Mouse (Mus musculus): ENCODE measurements around the gene Leng9. TPM values are rescaled to one million over a fixed set of nuclear protein-coding genes. Genes with fewer than 3 reads are reported as not detected.

Gene Leng9
- total and polyA plus RNA-seq, 2 experiments from 2014 or later = 4.7 to 4.9 TPM

DNA sequence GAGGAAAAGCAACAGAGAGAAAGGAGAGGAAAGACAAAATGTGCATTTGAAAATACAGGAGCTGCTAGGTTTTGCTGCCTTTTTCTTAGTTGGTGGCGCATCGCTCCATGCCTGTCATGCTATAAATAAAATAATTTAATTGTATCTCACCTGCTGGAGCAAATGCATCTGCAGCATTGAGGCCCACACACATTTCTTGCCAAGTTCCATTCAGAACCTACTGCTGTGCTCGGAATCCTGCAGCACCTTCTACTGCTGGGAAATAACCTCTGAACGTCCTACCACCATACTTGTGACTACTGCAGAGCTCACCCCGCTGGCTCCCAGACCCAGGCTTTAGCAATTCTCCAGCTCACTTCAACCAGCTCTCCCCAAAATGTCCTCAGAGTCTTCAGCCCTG, 49.0 kb downstream of the Leng9 start:
- Histone ChIP-seq H3K4me3 (ENCODE audit: low read depth, low read length) (no peak overlapping the region), H3K27me3 (ENCODE audit: insufficient read depth, low read length) (no peaks in the 10 kb centered on the region), H3K9ac (replicated peaks; ENCODE audit: low read length, poor library complexity, severe bottlenecking) (no peak overlapping the region), H3K9me3 (ENCODE audit: low read length) (no peaks in the 10 kb centered on the region), H3K27ac (ENCODE audit: low read depth, low read length) (no peak overlapping the region), H3K4me2 (ENCODE audit: low read depth, low read length, poor library complexity, severe bottlenecking) (no peak overlapping the region), H3K4me1 (ENCODE audit: insufficient read depth, low read length) (no peaks in the 10 kb centered on the region), H3K36me3 (ENCODE audit: insufficient read depth, low read length) (no peaks in the 10 kb centered on the region)
- DNase-seq (ENCODE audit: low spot score) = no peak
- 89% methylated on average over 5 of the region's 5 CpGs for WGBS
- TF ChIP-seq CTCF (IDR thresholded peaks at IDR 0.05) = no peak
- ATAC-seq (ENCODE audit: low FRiP score) = no peak

DNA sequence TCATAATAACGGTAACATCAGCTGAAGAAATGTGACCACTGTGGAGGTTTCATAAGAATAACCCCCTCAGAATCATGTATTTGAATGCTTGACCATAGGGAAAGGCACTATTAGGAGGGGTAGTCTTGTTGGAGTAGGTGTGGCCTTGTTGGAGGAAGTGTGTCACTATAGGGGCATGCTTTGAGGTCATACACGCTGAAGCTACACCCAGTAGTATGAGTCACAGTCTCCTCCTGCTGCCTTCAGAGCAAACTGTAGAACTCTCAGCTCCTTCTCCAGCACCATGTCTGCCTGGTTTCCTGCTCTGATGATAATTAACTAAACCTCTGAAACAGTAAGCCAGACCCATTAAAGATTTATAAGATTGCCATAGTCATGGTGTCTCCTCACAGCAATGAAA, 51.3 kb downstream of the Leng9 start:
- H3K36me3 ChIP-seq (ENCODE audit: insufficient read depth, low read length) = no peaks in the 10 kb centered on the region
- H3K27me3 ChIP-seq (ENCODE audit: insufficient read depth, low read length) = no peaks in the 10 kb centered on the region
- no peak for ATAC-seq (ENCODE audit: low FRiP score)
- TF ChIP-seq CTCF (IDR thresholded peaks at IDR 0.05) = no peak
- 83% methylated on average over 2 of the region's 2 CpGs for WGBS
- no peak for DNase-seq (ENCODE audit: low spot score)
- no peak overlapping the region for H3K4me3 ChIP-seq (ENCODE audit: low read depth, low read length)
- no peak overlapping the region for H3K27ac ChIP-seq (ENCODE audit: low read depth, low read length)
- no peak overlapping the region for H3K4me2 ChIP-seq (ENCODE audit: low read depth, low read length, poor library complexity, severe bottlenecking)
- H3K9me3 ChIP-seq (ENCODE audit: low read length) = no peaks in the 10 kb centered on the region
- H3K4me1 ChIP-seq (ENCODE audit: insufficient read depth, low read length) = no peaks in the 10 kb centered on the region
- no peak overlapping the region for H3K9ac ChIP-seq (replicated peaks; ENCODE audit: low read length, poor library complexity, severe bottlenecking)

GRCm38 (mm10) chr7:4098301-4098700, 51.9 kb downstream of the Leng9 start:
- DNase-seq (ENCODE audit: low spot score) (no peak), ATAC-seq (ENCODE audit: low FRiP score) (no peak)
- Histone ChIP-seq H3K4me3 (ENCODE audit: low read depth, low read length) (no peak overlapping the region), H3K36me3 (ENCODE audit: insufficient read depth, low read length) (no peaks in the 10 kb centered on the region), H3K27ac (ENCODE audit: low read depth, low read length) (no peak overlapping the region), H3K9ac (replicated peaks; ENCODE audit: low read length, poor library complexity, severe bottlenecking) (no peak overlapping the region), H3K4me2 (ENCODE audit: low read depth, low read length, poor library complexity, severe bottlenecking) (no peak overlapping the region), H3K4me1 (ENCODE audit: insufficient read depth, low read length) (no peaks in the 10 kb centered on the region), H3K9me3 (ENCODE audit: low read length) (no peaks in the 10 kb centered on the region), H3K27me3 (ENCODE audit: insufficient read depth, low read length) (no peaks in the 10 kb centered on the region)
- 75% methylated on average over 2 of the region's 2 CpGs for WGBS
- TF ChIP-seq CTCF (IDR thresholded peaks at IDR 0.05) = no peak

Other genes with a start within 250 kb of the Leng9 start
- gene Lilra6, start 234.9 kb downstream of the Leng9 start, total RNA-seq (2014; rRNA removed) = 0.61 TPM in 1 of 2 replicates, not detected in the other
- not detected in 2 replicates for gene Lilra6, start 234.9 kb downstream of the Leng9 start, polyA plus RNA-seq (2015; fragmentation: Nextera tagmentation; extraction: Ambion mirVana)
- gene Lair1, start 87.2 kb downstream of the Leng9 start, total RNA-seq (2014; rRNA removed) = 3.4 and 6.5 TPM in 2 replicates
- gene Lair1, start 87.2 kb downstream of the Leng9 start, polyA plus RNA-seq (2015; fragmentation: Nextera tagmentation; extraction: Ambion mirVana) = 2.4 and 4.2 TPM in 2 replicates
- 433 and 742 TPM in 2 replicates for gene Ttyh1, start 31.0 kb downstream of the Leng9 start, total RNA-seq (2014; rRNA removed)
- 186 and 226 TPM in 2 replicates for gene Ttyh1, start 31.0 kb downstream of the Leng9 start, polyA plus RNA-seq (2015; fragmentation: Nextera tagmentation; extraction: Ambion mirVana)
- 176 and 253 TPM in 2 replicates for gene Leng8, start 13.3 kb downstream of the Leng9 start, total RNA-seq (2014; rRNA removed)
- gene Leng8, start 13.3 kb downstream of the Leng9 start, polyA plus RNA-seq (2015; fragmentation: Nextera tagmentation; extraction: Ambion mirVana) = 52.7 and 64.1 TPM in 2 replicates
- 6.6 and 9.7 TPM in 2 replicates for gene Cdc42ep5, start 14.5 kb upstream of the Leng9 start, total RNA-seq (2014; rRNA removed)
- gene Cdc42ep5, start 14.5 kb upstream of the Leng9 start, polyA plus RNA-seq (2015; fragmentation: Nextera tagmentation; extraction: Ambion mirVana) = 8.3 and 8.5 TPM in 2 replicates
- gene Lilra5, start 87.4 kb upstream of the Leng9 start, total RNA-seq (2014; rRNA removed) = 0.09 TPM in 1 of 2 replicates, not detected in the other
- gene Lilra5, start 87.4 kb upstream of the Leng9 start, polyA plus RNA-seq (2015; fragmentation: Nextera tagmentation; extraction: Ambion mirVana) = 0.12 TPM in 1 of 2 replicates, not detected in the other
- gene Ncr1, start 187.3 kb upstream of the Leng9 start, total RNA-seq (2014; rRNA removed) = not detected in 2 replicates
- gene Ncr1, start 187.3 kb upstream of the Leng9 start, polyA plus RNA-seq (2015; fragmentation: Nextera tagmentation; extraction: Ambion mirVana) = not detected in 2 replicates
- gene Gp6, start 247.4 kb upstream of the Leng9 start, total RNA-seq (2014; rRNA removed) = not detected in 2 replicates
- not detected in 2 replicates for gene Gp6, start 247.4 kb upstream of the Leng9 start, polyA plus RNA-seq (2015; fragmentation: Nextera tagmentation; extraction: Ambion mirVana)

Data from midbrain, postnatal 0 days (tissue).